Mouse (Mus musculus): ENCODE results near the gene Dap3.
A peak's percentile ranks its signal among the peaks of the same experiment; 100 is the strongest.
"Not testable (repeated sequence)": the region's sequence is repeated elsewhere in the genome, so short reads cannot be mapped to it uniquely, and the experiment has no call there.

Gene Dap3

DNA sequence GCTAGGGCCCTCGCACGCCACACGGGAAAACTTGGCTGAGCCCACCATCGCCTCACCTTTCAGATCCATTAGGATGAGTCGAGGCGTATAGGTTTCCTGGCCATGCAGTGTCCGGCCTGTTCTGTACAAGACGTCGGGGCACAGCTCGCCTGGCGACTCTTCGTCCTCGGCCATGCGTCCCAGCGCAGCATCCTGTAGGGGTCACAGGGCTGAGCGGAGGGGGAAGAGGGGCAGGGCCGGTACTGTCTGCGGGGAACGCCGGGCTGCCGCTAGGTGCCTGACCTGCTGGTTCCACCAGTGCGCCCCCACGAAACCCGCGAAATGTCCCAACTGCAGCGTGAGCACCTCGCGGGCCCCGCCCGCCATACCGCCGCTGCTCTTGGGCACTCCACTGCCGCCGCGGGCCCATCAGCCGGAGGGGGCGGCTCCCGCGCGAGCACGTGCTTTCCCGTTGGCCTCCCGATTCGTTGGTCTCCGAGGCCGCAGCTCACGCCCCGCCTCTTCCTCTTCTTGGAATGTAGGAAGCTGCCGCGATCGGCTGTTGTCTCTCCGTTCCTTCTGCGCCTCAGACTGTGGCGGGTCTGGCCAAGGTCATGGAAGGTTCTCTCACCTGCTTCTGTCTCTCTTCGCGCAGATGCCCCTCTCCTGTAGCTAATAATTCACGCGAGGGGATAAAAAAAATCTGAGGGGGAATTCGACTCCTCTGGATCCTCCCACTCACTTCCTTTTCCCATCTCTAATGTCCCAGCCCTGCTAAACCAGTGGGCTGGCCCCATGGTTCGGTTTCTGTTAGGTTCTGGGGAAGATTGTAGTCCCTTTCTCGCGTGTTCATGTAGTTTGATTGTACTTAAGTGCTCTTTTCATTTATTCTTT, 37.2 kb downstream of the Dap3 start, which contains the start of gene Msto1:
Msto1 (minus strand) TSS at position 489 of the 873 bp plus-strand sequence.
- peak; percentile 91 for DNase-seq (ENCODE audit: low spot score)

DNA sequence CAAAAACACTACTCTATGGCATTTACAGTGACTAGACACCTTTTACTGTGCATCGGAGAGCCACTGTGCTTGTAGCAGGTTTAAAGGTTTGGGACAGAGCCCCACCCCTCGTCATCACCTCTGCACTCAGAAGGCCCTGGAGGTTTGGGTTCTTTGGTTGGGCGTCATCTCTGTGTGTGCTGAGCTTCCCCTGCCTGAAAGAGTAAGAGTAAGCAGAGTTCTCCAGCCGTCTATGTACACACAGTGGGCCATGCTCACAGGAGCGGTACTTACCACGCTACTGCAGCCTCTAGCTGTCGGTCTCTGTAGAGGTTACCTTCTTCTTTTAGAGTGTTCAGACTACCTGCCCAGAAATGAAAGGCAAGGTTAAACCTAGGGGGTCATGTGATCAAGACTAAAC, 38.4 kb downstream of the Dap3 start:
- DNase-seq (ENCODE audit: low spot score) = no peak

DNA sequence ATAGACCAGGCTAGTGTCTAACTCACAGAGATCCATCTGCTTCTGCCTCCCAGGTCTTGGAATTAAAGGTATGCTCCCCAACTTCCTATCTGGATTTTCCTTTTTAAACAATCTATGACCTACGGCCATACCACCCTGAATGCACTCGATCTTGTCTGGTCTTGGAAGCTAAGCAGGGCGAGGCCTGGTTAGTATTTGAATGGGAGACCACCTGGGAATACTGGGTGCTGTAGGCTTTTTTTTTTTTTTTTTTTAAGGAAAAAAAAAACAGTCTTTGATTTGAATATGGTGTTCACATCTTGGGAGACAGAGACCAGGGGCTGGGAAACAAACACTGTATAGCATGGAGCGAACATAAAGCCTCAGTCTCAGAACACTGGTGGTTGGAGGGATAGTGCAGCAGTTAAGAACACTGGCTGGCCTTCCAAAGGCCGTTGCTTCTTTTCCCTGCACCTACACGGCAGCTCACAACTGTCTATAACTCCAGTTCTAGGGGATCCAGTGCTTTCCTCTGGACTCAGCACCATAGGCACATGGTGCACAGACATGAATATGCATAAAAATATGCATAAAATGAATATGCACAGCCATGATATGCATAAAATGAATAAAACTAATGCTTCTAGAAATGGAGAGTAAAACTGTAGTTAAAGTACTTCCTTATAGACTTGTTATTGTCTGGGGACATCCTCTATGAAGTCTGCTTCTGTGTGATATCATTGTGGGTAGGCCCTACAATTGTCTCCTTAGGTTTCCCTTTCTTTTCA, 44.4 kb downstream of the Dap3 start:
- no peak for DNase-seq (ENCODE audit: low spot score)

DNA sequence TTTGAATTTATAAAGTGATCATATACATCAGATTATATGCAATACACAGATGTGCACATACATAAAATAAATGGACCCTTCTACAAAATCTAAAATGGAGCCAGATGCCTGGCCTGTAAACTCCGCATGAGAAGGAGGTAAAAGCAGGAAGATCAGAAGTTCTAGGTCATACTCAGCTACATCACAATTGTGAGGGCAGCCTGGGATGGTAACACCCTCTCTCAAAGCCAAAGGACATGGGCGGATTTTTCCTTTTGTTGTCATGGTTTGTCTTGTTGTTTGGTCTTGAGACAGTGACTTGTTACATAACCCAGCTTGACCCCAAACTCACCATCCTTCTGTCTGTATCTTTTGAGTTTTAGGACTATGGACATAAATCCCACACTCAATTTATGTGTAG, 45.2 kb downstream of the Dap3 start:
- no peak for DNase-seq (ENCODE audit: low spot score)

DNA sequence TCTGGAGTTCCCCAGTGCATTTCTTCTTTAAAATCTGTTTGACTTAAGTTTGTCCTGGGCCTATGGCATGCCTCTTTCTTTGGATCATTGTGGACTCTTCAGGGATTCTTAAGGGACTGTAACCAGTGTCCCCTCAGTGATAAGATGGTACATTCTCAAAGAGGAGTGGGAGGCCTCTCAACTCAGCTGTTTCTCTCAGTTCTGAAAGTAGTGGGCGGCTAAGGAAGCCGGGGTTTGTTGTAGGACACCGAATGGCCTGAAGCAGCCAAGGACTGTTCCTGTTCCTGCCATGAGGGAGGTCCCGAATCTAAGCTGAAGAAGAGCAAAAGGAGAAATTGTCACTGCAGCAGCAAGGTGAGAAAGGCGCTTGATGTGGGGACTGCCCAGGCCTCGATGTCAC, 45.8 kb downstream of the Dap3 start:
- no peak for DNase-seq (ENCODE audit: low spot score)

DNA sequence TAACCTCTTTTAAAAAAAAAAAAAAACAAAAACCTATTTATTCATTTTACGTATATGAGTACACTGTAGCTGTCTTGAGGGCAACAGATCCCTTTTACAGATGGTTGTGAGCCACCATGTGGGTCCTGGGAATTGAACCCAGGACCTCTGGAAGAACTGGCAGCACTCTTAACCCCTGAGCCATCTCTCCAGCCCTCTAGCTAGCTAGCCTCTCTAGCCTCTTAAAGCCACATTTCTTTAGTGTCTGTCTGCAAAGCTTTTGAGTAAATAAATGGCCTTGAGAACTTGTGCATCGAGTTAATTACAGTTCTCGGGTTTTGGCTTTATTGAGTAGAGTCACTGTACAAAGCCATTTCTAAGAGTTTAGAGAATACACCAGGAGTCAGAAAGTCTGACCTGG, 46.2 kb downstream of the Dap3 start:
- DNase-seq (ENCODE audit: low spot score) = no peak

DNA sequence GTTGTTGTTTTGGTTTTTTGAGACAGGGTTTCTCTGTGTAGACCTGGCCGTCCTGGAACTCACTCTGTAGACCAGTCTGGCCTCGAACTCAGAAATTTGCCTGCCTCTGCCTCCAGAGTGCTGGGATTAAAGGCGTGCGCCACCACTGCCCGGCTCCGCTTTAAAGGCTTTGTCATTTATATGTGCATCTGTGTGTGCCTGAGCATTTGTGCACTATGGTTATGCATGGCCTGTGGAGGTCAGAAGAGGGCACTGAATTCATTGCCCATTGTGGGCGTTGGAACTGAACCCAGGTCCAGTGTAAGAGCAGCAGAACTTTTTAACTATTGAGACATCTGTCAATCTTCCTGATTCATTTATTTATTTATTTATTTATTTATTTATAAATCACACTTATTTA, 58.0 kb downstream of the Dap3 start:
- not testable (repeated sequence) for DNase-seq (ENCODE audit: low spot score)

DNA sequence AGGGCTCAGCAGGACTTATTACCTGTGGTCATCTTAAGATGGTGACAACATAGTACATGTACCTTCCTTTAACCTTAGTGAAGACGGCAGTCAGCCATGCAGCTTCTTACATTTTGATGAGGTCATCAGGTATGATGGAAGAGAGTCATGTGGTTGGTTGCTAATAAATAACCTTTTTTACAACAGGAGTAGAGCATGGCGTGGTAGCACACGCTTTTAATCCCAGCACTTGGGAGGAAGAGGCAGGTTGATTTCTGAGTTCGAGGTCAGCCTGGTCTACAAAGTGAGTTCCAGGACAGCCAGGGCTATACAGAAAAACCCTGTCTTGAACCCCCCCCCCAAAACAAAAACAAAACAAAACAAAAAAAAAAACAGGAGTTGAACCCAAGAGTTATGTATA, 68.4 kb downstream of the Dap3 start:
- not testable (repeated sequence) for DNase-seq (ENCODE audit: low spot score)

Measured in ovary, postnatal 36 days (tissue).